Mouse (Mus musculus): ENCODE measurements around the gene Pkd1l3.

The Pkd1l3 gene

GRCm38 (mm10) chr8:109704565-109705319, 90.4 kb downstream of the Pkd1l3 start:
- no peak for DNase-seq

- peak; percentile 95 for DNase-seq
Observed at GRCm38 (mm10) chr8:109705320-109706075, 91.2 kb downstream of the Pkd1l3 start, which contains the start of gene Zfp821. Gene Zfp821 (plus strand): TSS chr8:109705546.

DNA sequence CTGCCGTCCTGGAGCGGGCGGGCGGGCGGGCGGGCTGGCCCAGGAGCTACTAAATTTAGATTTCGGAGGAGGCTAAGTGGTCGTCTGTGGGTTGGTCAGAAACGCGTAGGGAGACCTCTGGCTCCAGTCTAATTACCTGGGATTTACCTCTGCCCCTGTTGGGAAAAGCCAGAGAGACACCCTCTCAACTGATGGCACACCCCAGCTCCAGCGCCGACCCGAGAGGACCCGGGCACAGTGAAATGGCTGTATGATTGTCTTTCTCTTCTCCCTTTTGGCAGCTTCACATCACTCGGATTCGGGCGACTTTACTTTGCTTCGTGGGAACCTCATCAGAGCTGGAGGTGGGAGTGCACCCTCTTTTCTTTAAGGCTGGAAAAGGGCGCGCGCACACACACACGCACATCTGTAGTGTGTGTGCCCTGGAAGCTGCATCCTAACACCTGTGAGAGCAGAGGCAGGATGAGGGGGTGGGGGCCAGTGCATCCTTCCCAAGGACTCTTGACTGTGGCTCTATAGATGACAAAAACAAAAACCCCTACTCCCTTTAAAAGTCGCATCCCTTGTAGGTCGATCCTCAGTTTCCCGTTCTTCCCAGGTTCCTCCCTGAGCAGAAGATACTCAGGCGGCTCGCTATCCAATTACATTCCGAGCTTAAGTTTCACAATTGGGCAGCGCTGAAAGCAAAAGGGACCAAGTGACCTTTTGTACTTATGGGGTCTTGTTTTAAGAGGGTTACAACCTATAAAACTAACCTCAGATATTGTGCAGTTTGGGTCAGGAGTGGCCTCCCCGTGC, 92.0 kb downstream of the Pkd1l3 start:
- DNase-seq: peak; percentile 11

DNA sequence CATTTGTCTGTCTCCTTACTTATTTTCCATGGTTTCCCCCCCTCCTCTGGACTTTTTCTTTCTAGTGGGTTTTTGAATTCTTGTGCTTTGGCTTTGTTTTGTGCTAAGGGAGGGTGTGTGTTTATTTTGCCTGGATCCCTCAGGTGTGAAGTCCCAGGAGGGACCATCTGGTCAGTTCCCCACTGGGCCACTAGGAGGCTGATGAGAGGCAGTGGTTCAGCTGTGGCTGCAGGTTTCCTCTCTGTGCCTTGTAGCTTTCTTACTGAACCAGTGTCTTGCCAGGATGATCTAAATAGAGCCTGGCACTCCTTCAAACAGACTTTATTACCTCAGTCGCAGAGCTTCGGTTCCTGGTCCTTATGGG, 92.5 kb downstream of the Pkd1l3 start:
- DNase-seq: peak; percentile 89

DNA sequence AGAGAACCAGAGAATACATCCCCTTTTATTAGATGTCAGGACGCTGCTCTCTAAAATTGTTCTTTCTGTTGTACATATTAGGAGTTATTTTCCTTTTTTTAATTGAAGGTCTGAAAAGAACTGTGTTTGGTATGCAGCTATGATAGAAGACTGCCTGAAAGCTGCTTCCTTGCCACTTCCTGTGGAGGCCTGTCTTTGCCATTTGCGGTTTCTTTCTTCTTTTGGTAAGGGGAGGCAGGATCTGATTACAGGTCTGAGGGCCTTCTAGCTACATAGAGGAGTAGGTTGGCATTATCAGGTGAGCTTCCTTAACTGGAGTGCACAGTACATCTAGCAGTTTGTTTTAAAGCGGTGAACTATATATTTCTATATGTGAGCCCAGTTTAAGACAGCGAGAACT, 93.6 kb downstream of the Pkd1l3 start:
- DNase-seq: no peak

DNA sequence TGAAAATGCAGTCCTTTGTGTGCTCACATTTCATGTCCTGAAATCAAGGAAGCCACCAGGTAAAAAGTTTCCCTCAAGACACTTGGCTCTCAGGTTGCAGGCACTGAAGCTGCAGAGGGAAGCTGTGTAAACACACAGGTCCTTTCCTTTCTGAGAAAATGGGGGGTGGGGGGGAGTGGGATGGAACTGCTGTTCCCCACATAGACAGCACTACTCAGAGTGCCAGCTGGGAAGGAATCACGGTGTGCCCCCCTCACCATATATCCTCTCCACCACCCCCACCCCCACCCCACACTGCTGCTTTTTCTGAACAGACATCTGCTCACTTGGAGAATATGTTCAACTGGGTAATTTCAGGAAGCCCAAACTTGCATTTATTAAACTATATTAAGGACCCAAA, 98.2 kb downstream of the Pkd1l3 start:
- no peak for DNase-seq

- DNase-seq: no peak
Observed at GRCm38 (mm10) chr8:109714961-109715360, 100.6 kb downstream of the Pkd1l3 start.
